Mouse (Mus musculus) forebrain, embryonic 10.5 days (tissue): Measurements from ENCODE around the gene Pign. TPM values are rescaled to one million over a fixed set of nuclear protein-coding genes. Genes with fewer than 3 reads are reported as not detected.

Source experiments
- DNase-seq: peaks from one replicate; pipeline ENCODE4 v3.0.0-alpha.2; 2017; ENCODE audit warnings: low spot score; ENCODE audit errors: extremely low spot score
- H3K27ac ChIP-seq: fragments of 300-500 bp; sonication (generic); 2 replicates; pipeline ENCODE4 v1.5.1; 2016; ENCODE audit warnings: mild to moderate bottlenecking
- H3K27me3 ChIP-seq: fragments of 300-500 bp; sonication (generic); 2 replicates; pipeline ENCODE4 v1.6.1; 2016; ENCODE audit warnings: mild to moderate bottlenecking; ENCODE audit not compliant: poor library complexity, severe bottlenecking
- H3K36me3 ChIP-seq: fragments of 300-500 bp; sonication (generic); replicated peaks from 2 replicates; pipeline ENCODE4 v1.6.1; 2016; ENCODE audit warnings: mild to moderate bottlenecking, moderate library complexity
- H3K4me1 ChIP-seq: fragments of 300-500 bp; sonication (generic); 2 replicates; pipeline ENCODE4 v1.6.1; 2016
- H3K4me3 ChIP-seq: fragments of 300-500 bp; sonication (generic); 2 replicates; pipeline ENCODE4 v1.5.1; 2016; ENCODE audit warnings: mild to moderate bottlenecking, moderate library complexity
- H3K9me3 ChIP-seq: fragments of 300-500 bp; sonication (generic); 2 replicates; pipeline ENCODE4 v1.6.1; 2016; ENCODE audit warnings: mild to moderate bottlenecking, moderate library complexity
- WGBS: fragments of 180-500 bp; shearing (Covaris S2); methylation state at CpG from one replicate; pipeline ENCODE4 v1.1.7; 2016; 5-methylcytosine and 5-hydroxymethylcytosine counted together
- polyA plus RNA-seq: library from polyadenylated mRNA; unstranded; fragments of >200 nt; fragmentation: Nextera tagmentation; extraction: Ambion mirVana; gene quantifications from 2 replicates; pipeline ENCODE4 v1.2.1, GENCODE M21; 2016

Gene Pign
- polyA plus RNA-seq, 1 experiment from 2014 or later, result 11.3 TPM

- peaks cover 12% of the 10 kb centered on the region for H3K36me3 ChIP-seq
- no peak overlapping the region for H3K4me3 ChIP-seq
- no peak overlapping the region for H3K27ac ChIP-seq
- peaks cover 25% of the 10 kb centered on the region for H3K4me1 ChIP-seq
- no peaks in the 10 kb centered on the region for H3K27me3 ChIP-seq
- WGBS, result 28% methylated on average over 3 of the region's 3 CpGs
- no peaks in the 10 kb centered on the region for H3K9me3 ChIP-seq
- no peak for DNase-seq
Observed at GRCm38 (mm10) chr1:105660015-105660414, 3.5 kb downstream of the Pign start.

GRCm38 (mm10) chr1:105653981-105654380, 9.5 kb downstream of the Pign start:
- WGBS, result 96% methylated on average over 1 of the region's 1 CpGs
- no peak for DNase-seq

GRCm38 (mm10) chr1:105650650-105651049, 12.8 kb downstream of the Pign start:
- Histone ChIP-seq H3K27me3 (no peaks in the 10 kb centered on the region), H3K4me1 (no peaks in the 10 kb centered on the region), H3K27ac (no peak overlapping the region), H3K9me3 (no peaks in the 10 kb centered on the region), H3K4me3 (no peak overlapping the region), H3K36me3 (peaks cover 13% of the 10 kb centered on the region)
- no peak for DNase-seq
- WGBS, result 83% methylated on average over 1 of the region's 1 CpGs

More at GRCm38 (mm10) chr1:105653981-105654380, 9.5 kb downstream of the Pign start:
- no peaks in the 10 kb centered on the region for H3K27me3 ChIP-seq
- peaks cover 12% of the 10 kb centered on the region for H3K36me3 ChIP-seq
- H3K9me3 ChIP-seq, result no peaks in the 10 kb centered on the region
- no peaks in the 10 kb centered on the region for H3K4me1 ChIP-seq
- H3K27ac ChIP-seq, result no peak overlapping the region
- no peak overlapping the region for H3K4me3 ChIP-seq

- Histone ChIP-seq H3K4me3 (no peak overlapping the region), H3K27me3 (no peaks in the 10 kb centered on the region), H3K4me1 (no peaks in the 10 kb centered on the region), H3K9me3 (no peaks in the 10 kb centered on the region), H3K27ac (no peak overlapping the region), H3K36me3 (peaks cover 22% of the 10 kb centered on the region)
- no peak for DNase-seq
- 88% methylated on average over 3 of the region's 3 CpGs for WGBS
Observed at GRCm38 (mm10) chr1:105644093-105644492, 19.4 kb downstream of the Pign start.

GRCm38 (mm10) chr1:105630481-105630880, 33.0 kb downstream of the Pign start:
- DNase-seq, result no peak
- Histone ChIP-seq H3K27me3 (no peaks in the 10 kb centered on the region), H3K27ac (no peak overlapping the region), H3K4me1 (no peaks in the 10 kb centered on the region), H3K36me3 (no peaks in the 10 kb centered on the region), H3K9me3 (no peaks in the 10 kb centered on the region), H3K4me3 (no peak overlapping the region)
- 58% methylated on average over 3 of the region's 3 CpGs for WGBS

GRCm38 (mm10) chr1:105589673-105590072, 73.8 kb downstream of the Pign start:
- WGBS, result 60% methylated on average over 2 of the region's 2 CpGs
- no peak for DNase-seq

GRCm38 (mm10) chr1:105588697-105589096, 74.8 kb downstream of the Pign start:
- 88% methylated on average over 5 of the region's 5 CpGs for WGBS
- H3K4me3 ChIP-seq, result no peak overlapping the region
- H3K36me3 ChIP-seq, result peaks cover 14% of the 10 kb centered on the region
- no peaks in the 10 kb centered on the region for H3K4me1 ChIP-seq
- no peaks in the 10 kb centered on the region for H3K9me3 ChIP-seq
- DNase-seq, result no peak
- no peak overlapping the region for H3K27ac ChIP-seq
- H3K27me3 ChIP-seq, result no peaks in the 10 kb centered on the region

More at GRCm38 (mm10) chr1:105589673-105590072, 73.8 kb downstream of the Pign start:
- Histone ChIP-seq H3K27ac (no peak overlapping the region), H3K9me3 (no peaks in the 10 kb centered on the region), H3K4me1 (no peaks in the 10 kb centered on the region), H3K36me3 (peaks cover 10% of the 10 kb centered on the region), H3K4me3 (no peak overlapping the region), H3K27me3 (no peaks in the 10 kb centered on the region)

GRCm38 (mm10) chr1:105582800-105583199, 80.7 kb downstream of the Pign start:
- peaks cover 23% of the 10 kb centered on the region for H3K36me3 ChIP-seq
- WGBS, result 93% methylated on average over 1 of the region's 1 CpGs

GRCm38 (mm10) chr1:105580909-105581308, 82.6 kb downstream of the Pign start:
- Histone ChIP-seq H3K27ac (no peak overlapping the region), H3K36me3 (peaks cover 25% of the 10 kb centered on the region), H3K4me1 (no peaks in the 10 kb centered on the region), H3K27me3 (no peaks in the 10 kb centered on the region), H3K9me3 (no peaks in the 10 kb centered on the region), H3K4me3 (no peak overlapping the region)
- DNase-seq, result no peak
- WGBS, result 81% methylated on average over 2 of the region's 2 CpGs

More at GRCm38 (mm10) chr1:105582800-105583199, 80.7 kb downstream of the Pign start:
- Histone ChIP-seq H3K27ac (no peak overlapping the region), H3K4me3 (no peak overlapping the region), H3K4me1 (no peaks in the 10 kb centered on the region), H3K27me3 (no peaks in the 10 kb centered on the region), H3K9me3 (no peaks in the 10 kb centered on the region)
- DNase-seq, result no peak

- Histone ChIP-seq H3K27ac (no peak overlapping the region), H3K4me1 (no peaks in the 10 kb centered on the region), H3K36me3 (peaks cover 16% of the 10 kb centered on the region), H3K9me3 (no peaks in the 10 kb centered on the region), H3K27me3 (no peaks in the 10 kb centered on the region), H3K4me3 (no peak overlapping the region)
- DNase-seq, result no peak
- 87% methylated on average over 3 of the region's 3 CpGs for WGBS
Observed at GRCm38 (mm10) chr1:105566051-105566450, 97.4 kb downstream of the Pign start.

- Histone ChIP-seq H3K36me3 (peaks cover 16% of the 10 kb centered on the region), H3K4me1 (no peaks in the 10 kb centered on the region)
- WGBS, result 89% methylated on average over 1 of the region's 1 CpGs
Observed at GRCm38 (mm10) chr1:105564289-105564688, 99.2 kb downstream of the Pign start.

GRCm38 (mm10) chr1:105563821-105564220, 99.7 kb downstream of the Pign start:
- 92% methylated on average over 2 of the region's 2 CpGs for WGBS
- H3K27ac ChIP-seq, result no peak overlapping the region
- no peaks in the 10 kb centered on the region for H3K27me3 ChIP-seq

More at GRCm38 (mm10) chr1:105564289-105564688, 99.2 kb downstream of the Pign start:
- H3K27ac ChIP-seq, result no peak overlapping the region
- H3K4me3 ChIP-seq, result no peak overlapping the region
- H3K9me3 ChIP-seq, result no peaks in the 10 kb centered on the region
- no peak for DNase-seq
- H3K27me3 ChIP-seq, result no peaks in the 10 kb centered on the region

GRCm38 (mm10) chr1:105556078-105556477, 107.4 kb downstream of the Pign start:
- H3K27ac ChIP-seq, result no peak overlapping the region
- H3K9me3 ChIP-seq, result no peaks in the 10 kb centered on the region
- H3K4me1 ChIP-seq, result no peaks in the 10 kb centered on the region
- no peaks in the 10 kb centered on the region for H3K36me3 ChIP-seq
- no peak overlapping the region for H3K4me3 ChIP-seq
- H3K27me3 ChIP-seq, result no peaks in the 10 kb centered on the region
- DNase-seq, result no peak

More at GRCm38 (mm10) chr1:105563821-105564220, 99.7 kb downstream of the Pign start:
- no peak for DNase-seq
- no peak overlapping the region for H3K4me3 ChIP-seq
- H3K9me3 ChIP-seq, result no peaks in the 10 kb centered on the region
- peaks cover 16% of the 10 kb centered on the region for H3K36me3 ChIP-seq
- H3K4me1 ChIP-seq, result no peaks in the 10 kb centered on the region

- Histone ChIP-seq H3K27me3 (no peaks in the 10 kb centered on the region), H3K27ac (no peak overlapping the region), H3K9me3 (no peaks in the 10 kb centered on the region), H3K4me1 (no peaks in the 10 kb centered on the region), H3K36me3 (no peaks in the 10 kb centered on the region), H3K4me3 (no peak overlapping the region)
- DNase-seq, result no peak
- WGBS, result 90% methylated on average over 1 of the region's 1 CpGs
Observed at GRCm38 (mm10) chr1:105555192-105555718, 108.2 kb downstream of the Pign start.
